Mouse (Mus musculus) liver, adult 2 months (tissue): ENCODE measurements around the gene Ipcef1.

Experiments
- CTCF ChIP-seq: fragments of 200-500 bp; IDR thresholded peaks from 2 replicates; pipeline ENCODE4 v1.5.1; 2011; ENCODE audit warnings: low read depth, low read length, control low read depth
- POLR2A ChIP-seq: fragments of 200-500 bp; IDR thresholded peaks from 2 replicates; pipeline ENCODE4 v1.6.1; 2011; ENCODE audit warnings: low read length, control low read depth; ENCODE audit not compliant: insufficient read depth; ENCODE audit errors: extremely low read depth

DNA sequence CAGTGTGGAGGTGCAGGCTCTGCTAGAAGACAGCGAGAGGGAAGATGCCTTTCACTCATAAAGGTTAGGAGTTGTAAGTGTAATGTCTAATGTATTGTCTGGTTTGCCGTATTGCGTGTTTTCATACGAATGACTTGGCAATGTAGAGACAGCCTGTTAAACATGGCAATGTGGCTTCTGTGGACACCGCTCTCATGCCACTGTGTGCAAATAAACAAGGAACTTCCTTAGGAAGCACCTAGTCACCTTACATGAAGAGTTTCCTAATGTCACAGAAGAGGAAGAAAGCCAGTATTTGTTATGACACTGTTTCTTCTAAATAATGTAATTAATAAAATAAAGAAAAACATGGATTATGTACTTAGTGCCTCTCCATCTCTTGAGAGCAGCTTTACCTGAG is 15.1 kb downstream of the Ipcef1 start:
- TF ChIP-seq POLR2A (no peak), CTCF (no peak)
